Mouse (Mus musculus) left cerebral cortex, adult 11 months (tissue): ENCODE data around the gene Plce1.
"Not testable (repeated sequence)": the region's sequence is repeated elsewhere in the genome, so short reads cannot be mapped to it uniquely, and the experiment has no call there.

Source experiments
- DNase-seq: peaks from one replicate; pipeline ENCODE4 v3.0.0; 2022; ENCODE audit warnings: low spot score

Gene Plce1

DNA sequence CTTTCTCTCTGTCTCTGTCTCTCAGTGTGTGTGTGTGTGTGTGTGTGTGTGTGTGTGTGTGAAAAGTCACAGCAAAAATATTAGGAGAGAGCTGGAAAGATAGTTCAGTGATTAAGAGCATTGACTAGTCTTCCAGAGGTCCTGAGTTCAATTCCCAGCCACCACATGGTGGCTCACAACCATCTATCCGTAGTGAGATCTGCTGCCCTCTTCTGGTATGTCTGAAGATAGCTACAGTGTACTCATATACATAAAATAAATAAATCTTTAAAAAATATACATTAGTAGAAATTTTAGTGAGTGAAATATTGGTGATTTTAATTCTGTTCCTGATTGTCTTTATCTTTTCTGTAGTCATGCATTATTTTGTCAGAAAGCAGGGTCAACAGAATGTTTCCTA lies 161.6 kb downstream of the Plce1 start:
- not testable (repeated sequence) for DNase-seq

DNA sequence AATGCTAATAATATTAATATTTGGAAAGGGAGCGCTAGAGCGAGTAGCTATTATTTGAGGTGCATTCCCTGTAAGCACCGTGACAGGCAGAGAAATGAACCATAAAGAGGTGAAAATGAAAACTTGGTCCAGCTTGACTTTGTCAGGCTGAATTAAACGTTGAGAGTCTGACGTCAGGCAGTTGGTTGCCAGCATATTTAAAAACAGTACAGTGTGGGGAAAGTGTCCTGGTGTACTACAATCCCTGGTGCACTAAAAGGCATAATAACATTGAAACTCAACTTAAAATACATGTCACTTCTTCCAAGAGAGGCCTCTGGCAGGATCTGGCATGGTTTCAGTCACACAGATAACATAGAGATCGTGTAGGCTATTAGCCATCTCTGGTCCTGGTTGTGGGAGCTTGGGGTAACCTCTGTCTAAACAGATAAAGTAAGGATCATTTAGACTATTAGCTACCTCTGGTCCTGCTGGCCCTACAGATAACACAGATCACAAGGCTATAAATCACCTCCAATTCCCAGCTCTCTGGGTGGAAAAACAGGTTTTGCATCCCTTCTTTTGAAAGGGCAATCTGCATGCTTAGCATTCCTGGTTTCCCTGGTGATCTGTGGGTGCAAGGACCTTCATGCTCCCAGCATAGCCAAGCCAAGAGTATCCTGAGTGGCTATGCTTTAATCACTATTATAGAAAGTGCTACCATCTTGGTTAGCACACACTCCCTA lies 164.1 kb downstream of the Plce1 start:
- DNase-seq = no peak

DNA sequence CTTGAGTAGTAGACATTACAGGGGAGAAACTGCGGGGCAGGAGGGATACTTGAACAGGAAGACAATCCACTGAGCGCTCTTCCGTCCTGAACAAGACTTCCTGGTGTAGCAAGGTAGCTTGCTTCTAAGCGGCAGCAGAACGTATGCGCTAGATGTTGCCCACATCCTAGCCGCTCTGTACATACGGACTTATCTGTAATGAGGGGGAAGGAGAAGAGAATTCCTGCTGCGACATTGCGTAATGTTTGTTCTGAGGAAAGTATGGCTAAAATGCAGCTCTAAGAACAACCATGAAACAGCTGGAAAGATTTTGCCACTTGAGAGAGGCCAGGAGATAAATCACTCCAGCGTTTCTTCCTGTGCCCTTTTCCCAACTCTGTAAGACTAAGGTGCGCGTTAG lies 177.1 kb downstream of the Plce1 start:
- no peak for DNase-seq

DNA sequence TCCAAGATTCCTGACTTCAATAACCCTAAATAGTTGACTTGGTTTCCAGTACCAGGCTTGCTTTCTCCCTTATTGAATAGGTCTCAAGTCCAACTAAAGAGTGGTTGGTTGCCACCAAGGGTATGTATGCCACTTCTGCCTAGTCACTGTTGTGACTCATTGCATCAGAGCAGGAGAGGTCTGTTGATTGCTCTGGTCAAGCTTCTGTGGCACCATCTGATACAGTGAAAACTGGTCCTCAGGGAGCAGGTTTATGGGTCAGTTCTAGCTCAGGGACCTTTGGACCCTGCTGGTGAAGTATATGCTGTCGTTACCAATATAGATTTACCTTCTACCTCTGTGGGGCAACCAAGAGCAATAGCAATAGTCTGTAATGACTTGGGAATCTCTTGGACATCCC lies 184.5 kb downstream of the Plce1 start:
- DNase-seq = no peak

DNA sequence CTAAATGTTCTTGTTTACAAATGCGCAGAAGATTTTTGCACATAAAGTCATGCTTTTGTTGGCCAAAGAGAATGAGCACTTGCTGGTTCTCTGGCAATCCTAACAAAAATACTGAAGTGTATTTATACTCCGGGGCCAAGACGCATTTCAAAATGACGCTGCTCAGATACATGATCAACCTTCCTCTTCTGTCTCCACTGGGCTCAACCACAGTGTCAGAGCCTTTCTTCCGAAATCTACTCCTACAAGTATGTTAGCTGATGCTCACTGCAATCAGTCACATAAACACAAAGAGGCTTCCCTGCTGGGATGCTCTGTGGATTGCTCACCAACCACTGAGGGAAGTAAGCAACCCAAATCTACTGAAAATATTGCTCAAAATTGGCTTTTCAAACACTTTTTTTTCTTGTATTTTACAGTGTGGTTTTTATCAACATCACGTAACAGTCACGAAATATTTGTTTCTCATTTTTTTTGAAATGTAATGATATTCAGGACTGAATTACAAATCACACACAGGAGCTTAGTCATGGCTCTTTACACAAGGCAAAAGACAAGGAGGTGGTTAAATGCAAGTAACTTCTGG lies 191.2 kb downstream of the Plce1 start:
- DNase-seq = no peak

DNA sequence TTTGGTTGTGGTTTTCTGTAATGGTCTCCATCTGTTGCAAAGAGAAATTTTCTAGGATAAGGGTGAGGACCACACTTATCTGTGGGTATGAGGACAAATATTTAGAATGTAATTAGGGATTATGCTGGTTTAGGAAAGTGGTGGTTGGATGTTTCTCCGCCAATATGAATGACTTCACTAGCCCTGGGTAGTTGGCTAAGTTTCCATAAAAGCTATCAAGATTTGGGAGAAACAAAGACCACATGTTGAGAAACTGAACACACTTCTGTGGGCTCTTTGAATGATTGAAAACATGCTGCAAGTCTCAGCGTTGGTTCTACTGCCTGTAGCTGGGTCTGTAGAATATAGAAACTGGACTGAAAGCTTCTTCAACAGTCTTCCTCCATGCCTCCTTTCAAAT lies 193.0 kb downstream of the Plce1 start:
- no peak for DNase-seq

DNA sequence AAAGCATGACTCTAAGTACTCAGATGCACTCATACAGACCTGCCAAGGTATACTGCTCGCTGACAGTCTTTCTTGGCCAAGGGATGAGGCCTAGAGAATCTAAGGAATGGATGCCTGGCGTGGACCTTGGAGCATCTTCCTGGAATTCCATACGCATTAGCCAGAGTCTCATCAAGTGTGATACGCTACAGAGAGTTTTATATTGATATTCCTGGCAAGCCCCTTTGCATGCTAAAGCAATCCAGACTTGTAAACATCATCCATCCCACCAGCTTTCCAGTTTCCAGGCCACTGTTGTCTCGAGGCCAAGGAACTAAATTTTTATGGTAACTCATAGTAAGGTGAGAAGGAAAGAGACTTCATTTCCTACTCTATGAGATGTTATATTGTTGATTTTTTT lies 197.7 kb downstream of the Plce1 start:
- no peak for DNase-seq

DNA sequence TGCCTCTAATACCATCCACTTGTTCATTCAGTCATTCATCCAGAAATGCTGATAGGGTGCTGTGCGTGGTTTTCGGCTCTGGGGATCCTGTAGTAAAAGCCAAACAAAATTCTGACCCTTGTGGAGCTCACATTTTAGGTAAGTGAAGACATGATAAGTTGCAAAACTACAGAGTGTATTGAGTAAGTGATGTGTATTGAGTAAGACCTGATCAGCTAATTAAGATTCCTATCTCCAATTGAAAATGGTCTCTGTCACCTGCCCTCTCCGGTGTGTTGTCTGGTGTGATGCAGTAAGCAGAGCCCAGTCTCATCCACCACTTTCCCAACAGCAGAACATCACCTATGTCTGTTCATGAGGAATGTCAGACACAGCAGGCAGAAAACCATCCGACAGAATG lies 198.6 kb downstream of the Plce1 start:
- DNase-seq = no peak

DNA sequence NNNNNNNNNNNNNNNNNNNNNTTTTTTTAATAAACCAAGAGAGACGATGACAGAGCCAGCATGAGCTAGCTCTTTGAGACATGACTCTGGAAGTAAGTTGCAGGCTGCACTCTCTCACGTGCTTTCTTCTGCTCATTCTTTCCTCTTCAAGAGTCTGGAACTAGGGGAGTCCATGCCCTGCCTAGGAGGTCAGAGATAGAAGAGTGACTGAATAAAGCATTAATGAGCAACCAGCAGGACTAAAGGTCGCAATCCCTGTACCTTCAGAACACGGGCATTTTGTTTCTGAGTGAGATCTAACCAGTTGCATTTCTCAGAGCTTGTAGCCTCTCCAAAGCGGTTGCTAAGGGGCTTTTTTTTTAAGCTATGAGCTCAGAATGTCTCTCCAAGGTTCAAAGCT lies 206.4 kb downstream of the Plce1 start:
- DNase-seq = no peak

DNA sequence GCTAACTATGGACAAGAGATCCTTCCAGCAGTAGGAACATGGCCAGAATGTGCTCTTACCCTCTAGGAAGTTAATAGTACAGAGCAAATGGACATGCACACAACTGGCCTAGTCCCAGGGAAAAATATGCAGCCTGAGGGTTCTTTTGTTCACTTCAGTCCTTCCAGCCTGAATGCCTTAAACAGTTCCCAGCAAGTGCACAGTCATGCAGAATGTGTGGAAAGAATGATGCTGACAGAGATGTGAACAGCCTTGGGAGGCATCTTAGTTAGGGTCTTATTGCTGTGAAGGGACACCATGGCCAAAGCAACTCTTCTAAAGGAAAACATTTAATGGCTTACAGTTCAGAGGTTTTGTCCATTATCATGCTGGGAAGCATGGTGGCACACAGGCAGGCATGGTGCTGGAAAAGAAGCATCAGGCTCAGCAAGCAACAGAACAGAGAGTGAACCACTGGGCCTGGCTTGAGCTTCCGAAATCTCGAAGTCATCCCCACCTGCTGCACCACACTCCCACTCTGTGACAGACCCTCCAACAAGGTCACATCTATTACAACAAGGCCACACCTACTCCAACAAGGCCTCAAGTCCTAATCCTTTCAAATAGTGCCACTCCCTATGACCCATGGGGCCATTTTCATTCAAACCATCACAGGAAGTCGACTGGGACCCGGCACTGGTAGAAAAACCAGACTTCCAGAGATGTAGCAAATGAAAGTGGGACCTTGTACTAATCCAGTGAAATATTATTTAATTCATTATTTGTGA lies 208.0 kb downstream of the Plce1 start:
- no peak for DNase-seq

DNA sequence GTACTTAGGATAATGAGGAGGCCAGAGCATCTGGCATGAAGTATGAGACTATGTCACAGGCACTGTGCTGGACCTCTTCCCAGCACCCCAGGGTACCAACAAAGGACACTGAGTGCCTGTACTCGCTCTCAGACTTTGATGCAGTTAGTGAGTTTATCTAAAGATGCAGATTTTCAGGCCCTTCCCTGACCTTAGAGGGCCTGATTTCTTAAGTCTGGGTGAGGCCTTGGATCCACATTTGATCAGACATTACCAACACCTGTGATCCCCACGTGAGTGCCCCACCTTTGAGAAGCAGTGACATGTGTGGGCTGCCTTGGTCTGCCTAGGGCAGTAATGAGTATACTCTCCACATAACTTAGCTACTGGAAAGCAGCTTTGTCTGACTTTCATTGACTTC lies 209.4 kb downstream of the Plce1 start:
- DNase-seq = no peak

DNA sequence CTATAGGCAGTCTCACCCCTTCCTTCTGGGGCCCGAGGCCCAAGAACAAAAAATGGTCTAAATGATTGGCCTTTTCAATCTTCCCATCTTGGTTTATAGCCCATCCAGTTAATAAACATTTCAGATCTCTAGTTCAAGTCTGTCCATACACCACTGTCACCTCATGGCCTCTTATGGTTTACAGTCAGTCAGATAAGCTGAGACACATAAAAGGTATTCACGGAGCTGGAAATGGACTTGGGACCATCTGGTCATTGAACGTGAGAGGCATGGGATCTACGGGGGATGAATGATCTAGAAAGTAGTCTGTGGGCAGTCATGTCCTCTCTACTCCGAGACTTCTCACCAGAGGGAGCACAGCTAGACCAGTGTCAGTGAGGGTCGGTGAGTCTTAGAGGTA lies 210.6 kb downstream of the Plce1 start:
- DNase-seq = no peak

DNA sequence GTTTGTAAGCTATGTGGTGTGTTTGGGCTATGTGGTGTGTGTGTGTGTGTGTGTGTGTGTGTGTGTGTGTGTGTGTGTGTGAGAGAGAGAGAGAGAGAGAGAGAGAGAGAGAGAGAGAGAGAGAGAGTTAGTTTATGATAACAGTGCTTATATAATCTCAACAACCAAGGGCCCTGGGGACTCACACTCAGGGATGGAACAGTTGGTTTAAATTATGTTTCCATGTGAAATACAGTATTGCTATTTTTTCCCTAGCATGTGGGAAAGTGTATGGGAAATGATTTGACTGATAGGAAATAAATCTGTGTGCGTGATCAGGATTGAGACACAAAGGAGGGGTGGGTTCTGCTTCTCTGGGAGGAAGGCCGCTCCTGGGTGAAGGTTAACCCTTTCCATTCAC lies 212.4 kb downstream of the Plce1 start:
- DNase-seq = no peak

DNA sequence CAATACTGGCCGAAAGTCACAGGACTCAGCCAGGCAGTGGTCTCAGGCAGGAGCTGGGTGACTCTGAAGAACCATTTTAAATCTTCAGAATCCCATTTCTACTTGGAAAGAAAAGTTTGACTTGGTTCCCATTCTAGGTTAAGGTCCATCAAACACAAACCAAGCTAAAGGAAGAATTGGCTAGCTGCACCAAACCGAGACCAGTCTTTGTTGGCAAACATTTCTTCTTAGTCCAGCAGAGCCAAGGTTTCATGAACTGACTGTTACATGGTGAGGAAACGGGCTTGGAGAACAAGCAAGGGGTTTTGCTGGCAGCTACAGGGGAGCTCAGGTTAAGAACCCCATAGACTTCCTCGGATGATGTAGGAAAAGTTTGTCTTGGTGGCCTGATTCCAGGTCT lies 212.9 kb downstream of the Plce1 start:
- no peak for DNase-seq

DNA sequence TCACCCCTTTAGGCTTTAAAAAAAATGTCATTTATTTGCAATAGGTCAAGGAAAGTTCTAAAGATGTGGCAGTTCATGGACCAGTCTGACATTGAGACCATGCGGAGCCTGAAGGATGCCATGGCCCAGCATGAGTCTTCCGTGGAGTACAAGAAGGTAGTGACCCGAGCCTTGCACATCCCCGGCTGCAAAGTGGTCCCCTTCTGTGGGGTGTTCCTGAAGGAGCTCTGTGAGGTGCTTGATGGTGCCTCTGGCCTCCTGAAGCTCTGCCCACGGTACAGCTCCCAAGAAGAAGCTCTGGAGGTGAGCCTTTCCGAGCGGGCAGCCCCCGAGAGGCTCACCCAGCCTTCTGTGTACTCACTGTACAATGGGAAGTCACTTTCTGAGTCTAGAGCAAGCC lies 220.9 kb downstream of the Plce1 start:
- no peak for DNase-seq

DNA sequence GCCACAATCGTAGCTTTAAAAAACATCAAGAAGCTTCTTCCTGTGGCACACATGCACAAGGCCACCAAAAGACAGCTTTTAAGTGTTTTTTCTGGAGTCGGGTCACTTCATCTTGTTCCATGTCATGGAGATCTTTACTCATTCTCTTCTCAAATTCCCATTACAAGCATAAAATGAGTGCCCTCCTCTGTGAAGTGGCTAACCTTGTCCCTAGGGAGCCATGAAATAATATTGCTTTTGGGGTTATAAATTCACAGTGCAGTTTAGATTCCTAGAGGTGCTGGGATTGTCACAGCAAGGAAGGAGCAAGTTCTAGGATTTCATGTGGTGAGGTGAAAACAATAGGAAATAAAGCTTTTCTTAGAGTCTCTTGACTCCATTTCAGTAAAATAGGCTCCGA lies 223.8 kb downstream of the Plce1 start:
- DNase-seq = no peak

DNA sequence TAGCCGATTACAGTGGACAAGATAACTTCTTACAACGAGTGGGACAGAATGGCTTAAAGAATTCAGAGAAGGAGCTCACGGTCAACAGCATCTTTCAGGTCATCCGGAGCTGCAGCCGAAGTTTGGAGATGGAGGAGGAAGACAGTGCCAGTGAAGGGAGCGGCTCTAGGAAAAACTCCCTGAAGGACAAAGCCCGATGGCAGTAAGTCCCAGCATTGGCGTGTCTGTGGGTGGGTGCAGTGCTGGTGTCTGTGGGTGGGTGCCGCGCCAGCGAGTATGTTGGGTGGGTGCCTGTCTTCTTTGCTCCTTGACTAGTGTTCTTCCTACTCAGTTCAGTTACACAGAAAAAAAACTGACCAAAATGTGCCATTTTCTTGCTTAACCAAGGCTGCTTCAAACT lies 224.3 kb downstream of the Plce1 start:
- no peak for DNase-seq

DNA sequence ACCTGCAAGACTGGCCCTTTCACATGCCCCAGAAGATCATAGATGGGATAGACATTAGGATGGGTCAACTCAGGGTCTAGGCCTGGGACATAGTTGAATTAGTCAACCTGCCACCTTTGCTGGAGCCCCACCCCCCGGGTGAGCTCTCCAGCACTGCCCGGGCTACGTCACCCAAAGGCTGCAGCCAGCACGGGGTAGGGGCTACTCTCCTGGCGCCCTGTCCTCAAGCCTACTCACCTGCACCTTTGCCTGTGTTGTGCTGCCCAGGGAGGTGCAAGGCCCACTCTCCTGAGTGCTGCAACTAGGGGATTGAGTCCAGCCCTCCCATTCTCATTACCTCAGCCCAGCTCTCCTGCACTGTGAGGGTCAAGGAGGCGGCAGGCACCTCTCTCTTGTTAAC lies 225.5 kb downstream of the Plce1 start:
- no peak for DNase-seq

DNA sequence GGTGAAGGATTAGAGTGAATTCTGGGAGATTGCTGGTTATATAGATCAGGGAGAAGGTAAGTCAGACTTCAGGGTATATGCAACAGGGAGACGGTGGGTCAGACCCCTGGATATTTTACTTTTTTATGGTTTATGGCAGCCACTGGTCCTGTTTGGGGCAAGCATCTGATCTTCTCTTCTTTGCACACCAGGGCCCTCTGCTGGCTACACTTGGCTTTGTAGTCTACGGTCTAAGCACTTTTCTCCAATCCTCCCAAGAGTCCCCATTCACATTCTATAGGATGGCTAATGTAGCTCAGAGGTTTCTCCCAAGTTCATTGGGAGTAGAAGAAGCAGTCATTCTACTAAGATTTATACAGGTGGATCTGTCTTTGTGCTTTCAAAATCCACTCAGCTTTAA lies 228.5 kb downstream of the Plce1 start:
- DNase-seq = no peak

DNA sequence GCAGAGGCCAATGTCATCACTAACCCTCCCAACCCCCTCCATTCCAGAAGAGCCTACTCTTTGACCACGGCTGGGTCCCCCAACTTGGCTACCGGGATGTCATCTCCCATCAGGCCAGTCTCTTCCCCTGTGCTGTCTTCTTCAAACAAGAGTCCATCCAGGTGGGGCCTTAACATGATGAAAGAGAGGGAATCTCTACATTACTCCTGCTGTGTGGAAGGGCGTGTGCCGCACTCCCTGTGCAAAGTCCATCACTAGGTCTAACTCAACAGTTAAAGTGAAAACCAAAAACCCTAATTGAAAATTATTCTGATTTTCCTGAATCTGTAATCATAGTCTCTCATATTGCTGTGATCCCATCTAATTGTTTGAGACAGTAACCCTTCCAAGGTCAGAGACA lies 240.9 kb downstream of the Plce1 start:
- no peak for DNase-seq

DNA sequence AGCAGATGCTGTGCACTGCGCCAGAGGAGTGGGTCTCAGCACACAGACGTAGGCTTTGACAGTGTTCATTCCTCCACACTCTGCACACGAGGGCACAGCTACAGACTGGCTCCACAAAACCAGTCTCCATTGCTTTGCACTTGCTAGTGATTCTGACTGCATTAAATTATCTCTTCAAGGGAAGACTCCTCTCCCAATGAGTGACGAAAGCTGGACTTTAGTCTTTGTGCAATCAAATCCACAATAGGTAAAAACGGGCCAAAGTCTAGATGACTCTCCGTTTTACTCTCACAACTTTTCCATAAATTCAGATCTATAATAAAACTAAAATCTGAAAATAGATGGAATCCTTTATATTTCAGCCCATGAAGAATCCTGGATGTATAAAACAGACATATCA lies 242.1 kb downstream of the Plce1 start:
- no peak for DNase-seq

DNA sequence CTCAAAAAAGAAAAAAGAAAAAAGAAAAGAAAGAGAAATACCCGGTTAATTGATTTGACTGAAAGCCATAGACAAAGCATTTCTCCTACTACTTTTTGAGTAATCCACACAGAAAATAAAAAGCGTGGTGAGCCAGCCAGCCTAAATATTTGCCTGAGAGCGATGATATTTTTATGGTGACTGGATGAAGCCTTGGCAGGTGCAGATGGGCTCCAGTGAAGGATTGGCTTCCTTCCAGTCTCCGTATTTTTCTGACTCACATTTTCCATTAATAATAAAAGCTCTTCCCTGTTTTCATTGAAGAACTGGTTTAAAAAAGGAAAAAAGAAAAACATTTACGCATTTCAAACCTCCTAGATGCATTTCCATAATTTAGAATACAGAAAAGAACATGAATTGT lies 243.1 kb downstream of the Plce1 start:
- DNase-seq = no peak

DNA sequence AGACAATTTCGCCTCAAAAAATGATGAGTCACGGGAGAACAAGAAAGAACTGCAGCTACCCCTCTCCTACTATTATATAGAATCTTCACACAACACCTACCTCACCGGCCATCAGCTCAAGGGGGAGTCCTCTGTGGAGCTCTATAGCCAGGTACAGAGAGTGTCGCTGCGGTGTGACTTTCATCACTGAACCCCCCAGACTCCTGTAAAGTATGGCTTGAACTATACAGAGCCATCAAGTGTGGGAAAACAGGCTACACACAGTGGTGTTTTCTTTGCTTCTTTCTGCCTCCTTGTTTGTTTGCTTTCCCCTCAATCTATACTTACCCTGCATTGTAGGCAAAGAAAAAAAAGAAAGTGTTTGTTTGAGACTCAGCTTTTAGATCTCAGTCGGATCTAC lies 247.9 kb downstream of the Plce1 start:
- DNase-seq = no peak

DNA sequence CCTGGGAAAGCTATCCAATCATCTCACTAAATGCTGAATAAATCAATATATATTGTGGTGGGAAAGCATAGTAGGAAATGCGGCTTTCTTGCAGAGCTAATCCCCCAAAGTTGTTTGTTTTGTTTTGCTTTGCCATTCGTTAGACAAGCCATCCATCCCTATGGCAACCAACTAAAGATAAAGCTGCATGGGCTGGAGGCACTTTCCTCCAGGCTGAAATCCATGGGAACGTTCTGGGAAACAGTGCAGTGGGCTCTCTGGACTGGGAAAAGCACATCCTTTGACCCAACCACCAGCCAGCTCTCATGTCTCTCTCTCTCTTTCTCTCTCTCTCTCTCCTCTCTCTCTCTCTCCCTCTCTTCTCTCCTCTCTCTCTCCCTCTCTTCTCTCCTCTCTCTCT lies 248.4 kb downstream of the Plce1 start:
- DNase-seq = no peak
